Mouse (Mus musculus) effector memory CD4-positive, alpha-beta T cell, adult 7 months (primary cell): ENCODE results near the gene Ikbkg. TPM values are rescaled to one million over a fixed set of nuclear protein-coding genes. Genes with fewer than 3 reads are reported as not detected.

Source experiments
- polyA plus RNA-seq: library from polyadenylated mRNA; unstranded; fragments of 100-300 nt; shearing (Covaris generic); gene quantifications from one replicate; pipeline ENCODE4 v1.2.1, GENCODE M21; 2017

The Ikbkg gene
- polyA plus RNA-seq: 33.0 TPM

DNA sequence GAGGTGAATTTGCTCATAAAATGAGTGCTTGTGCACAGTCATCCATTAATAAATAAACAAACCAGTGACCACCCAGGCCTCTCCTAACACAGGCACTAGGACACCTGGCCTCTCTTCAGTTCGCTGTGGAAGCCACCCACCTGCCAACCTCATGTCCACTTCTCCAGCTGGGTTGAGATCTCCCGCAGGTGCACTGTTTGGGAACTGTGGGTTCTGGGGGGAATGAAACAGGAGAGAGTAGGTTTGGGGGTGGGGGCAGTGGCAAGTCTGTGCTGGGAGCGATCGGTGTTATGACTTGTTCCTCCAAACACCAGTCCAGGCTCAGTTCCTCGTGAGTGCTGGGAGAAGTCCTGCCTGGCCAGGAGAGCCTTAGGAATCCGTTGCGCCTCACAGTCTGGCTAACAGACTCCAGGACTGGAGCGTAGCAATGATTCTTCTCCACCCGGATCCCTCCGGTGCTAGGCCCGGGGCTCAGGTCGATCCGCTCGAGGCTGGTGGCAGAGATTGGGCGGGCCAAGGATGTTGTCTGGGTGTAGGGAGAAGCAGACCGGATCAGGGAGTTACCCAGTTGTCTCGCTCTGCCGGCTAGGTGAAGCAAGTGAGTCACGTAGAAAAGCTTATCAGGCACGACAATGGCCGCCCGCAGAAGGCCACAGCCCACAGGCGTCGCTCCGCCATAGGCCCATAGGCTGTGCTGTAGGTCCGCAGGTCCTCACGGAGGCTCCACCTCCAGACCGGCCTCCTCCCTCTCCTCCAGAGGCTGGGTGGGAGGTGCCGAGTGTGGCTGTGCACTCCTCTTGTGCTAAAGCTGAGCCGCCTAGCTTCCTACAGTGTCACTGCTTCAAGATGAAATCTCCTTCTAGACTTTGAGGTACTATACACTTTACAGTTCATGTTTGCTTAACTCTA, at the start of gene Ikbkg, which contains the start of gene Fam3a:
Gene Ikbkg (plus strand): TSS at position 756 of the 909 bp plus-strand sequence.
Gene Fam3a (minus strand): TSS at position 738 of the 909 bp plus-strand sequence.

GRCm38 (mm10) chrX:74353467-74353770, 39.7 kb upstream of the Ikbkg start, which contains the start of gene Lage3:
Lage3 (minus strand) TSS chrX:74353618.

GRCm38 (mm10) chrX:74372888-74373549, 20.1 kb upstream of the Ikbkg start, which contains the start of the genes Ubl4a and Slc10a3:
Ubl4a (minus strand) TSS chrX:74373218.
Slc10a3 (minus strand) TSS chrX:74373349.

DNA sequence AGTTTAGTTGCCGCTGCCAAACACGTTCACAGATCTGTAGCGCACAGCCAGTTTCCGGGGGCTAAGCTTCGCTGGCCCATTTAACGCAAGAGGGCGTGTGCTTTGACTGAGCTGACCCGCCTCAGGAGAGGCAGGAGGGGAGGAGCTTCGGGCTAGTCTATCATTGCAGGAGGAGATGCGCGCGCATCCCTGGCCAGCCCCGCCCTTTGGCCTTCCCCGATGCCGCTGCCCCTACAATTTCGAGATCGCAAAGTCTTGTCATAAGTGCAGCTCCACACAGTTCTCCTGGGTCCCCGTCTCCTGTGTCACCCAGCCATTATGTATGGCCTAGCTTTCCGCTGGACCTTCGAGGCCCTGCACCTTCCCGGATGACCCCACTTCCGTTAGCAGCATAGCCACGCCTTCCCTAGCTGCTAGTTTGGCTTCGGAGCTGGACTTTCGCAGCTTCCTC, 35.8 kb downstream of the Ikbkg start, which contains the start of gene G6pdx:
Gene G6pdx (minus strand): TSS at position 369 of the 451 bp plus-strand sequence.

DNA sequence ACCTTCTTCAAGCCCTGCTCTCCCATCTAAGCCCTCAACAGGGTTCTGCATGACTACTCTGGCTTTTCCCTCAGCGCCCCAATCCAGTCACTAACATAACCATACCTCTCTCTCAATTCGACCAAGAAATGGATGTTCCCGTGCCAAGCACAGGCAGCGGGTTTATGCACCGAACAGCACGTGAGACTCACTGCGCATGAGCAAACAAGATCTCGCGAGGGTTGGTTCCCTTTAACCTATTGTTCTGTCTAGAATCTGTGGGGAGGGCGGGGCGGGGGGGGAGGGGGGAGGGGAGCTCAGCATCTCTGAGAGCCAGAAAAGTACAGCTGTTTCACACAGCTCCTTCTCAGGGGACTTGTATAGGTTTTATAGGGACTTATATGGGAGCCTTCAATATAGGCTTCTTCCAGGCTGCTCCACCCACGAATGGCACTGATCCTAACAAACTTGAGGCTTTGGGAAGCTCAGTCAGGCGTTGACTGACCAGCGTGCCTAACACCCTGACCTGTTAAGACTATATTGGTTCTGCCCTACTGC, 88.3 kb downstream of the Ikbkg start, which contains the start of gene Gm6880:
Gene Gm6880 (minus strand): TSS at position 51 of the 537 bp plus-strand sequence.

Other genes starting within 250 kb of the Ikbkg start
- not detected for gene Tex28, start 225.5 kb upstream of the Ikbkg start, polyA plus RNA-seq
- gene Tktl1, start 216.0 kb upstream of the Ikbkg start, polyA plus RNA-seq: not detected
- 384 TPM for gene Flna, start 143.5 kb upstream of the Ikbkg start, polyA plus RNA-seq
- gene Emd, start 138.6 kb upstream of the Ikbkg start, polyA plus RNA-seq: 81.4 TPM
- gene Rpl10, start 122.5 kb upstream of the Ikbkg start, polyA plus RNA-seq: 111 TPM
- gene Taz, start 111.4 kb upstream of the Ikbkg start, polyA plus RNA-seq: 109 TPM
- gene Dnase1l1, start 111.0 kb upstream of the Ikbkg start, polyA plus RNA-seq: 18.5 TPM
- gene Atp6ap1, start 96.2 kb upstream of the Ikbkg start, polyA plus RNA-seq: 138 TPM
- 206 TPM for gene Gdi1, start 88.3 kb upstream of the Ikbkg start, polyA plus RNA-seq
- gene Fam50a, start 80.3 kb upstream of the Ikbkg start, polyA plus RNA-seq: 57.9 TPM
- 1.1 TPM for gene Plxna3, start 64.2 kb upstream of the Ikbkg start, polyA plus RNA-seq
- 15.3 TPM for gene Lage3, start 39.7 kb upstream of the Ikbkg start, polyA plus RNA-seq
- 39.3 TPM for gene Ubl4a, start 20.1 kb upstream of the Ikbkg start, polyA plus RNA-seq
- 27.0 TPM for gene Slc10a3, start 19.9 kb upstream of the Ikbkg start, polyA plus RNA-seq
- gene Fam3a, start within 50 bp of the Ikbkg start, polyA plus RNA-seq: 15.6 TPM
- 49.1 TPM for gene G6pdx, start 35.9 kb downstream of the Ikbkg start, polyA plus RNA-seq
- gene Gm6880, start 88.1 kb downstream of the Ikbkg start, polyA plus RNA-seq: not detected
- 0.13 TPM for gene Olfr1326-ps1, start 181.6 kb downstream of the Ikbkg start, polyA plus RNA-seq
- not detected for gene Olfr1325, start 199.4 kb downstream of the Ikbkg start, polyA plus RNA-seq